Mouse (Mus musculus): ENCODE data around the gene Tmem39a. TPM values are rescaled to one million over a fixed set of nuclear protein-coding genes. Genes with fewer than 3 reads are reported as not detected.

The Tmem39a gene
- polyA plus RNA-seq (2012; rRNA removed) = 309 and 389 TPM in 2 replicates
- polyA plus RNA-seq (2014; fragmentation: Nextera tagmentation; extraction: Ambion mirVana) = 146 and 160 TPM in 2 replicates

GRCm38 (mm10) chr16:38558221-38558748 is at the start of gene Tmem39a:
TSS of gene Tmem39a (plus strand) at chr16:38558698.
- no peaks in the 10 kb centered on the region for H3K9me3 ChIP-seq (ENCODE audit: control insufficient read depth, low read length)
- H3K9ac ChIP-seq (ENCODE audit: low read depth, low read length, severe bottlenecking) = no peak within 1 kb of the TSS
- no peak for DNase-seq (ENCODE audit: low spot score)
- no peaks in the 10 kb centered on the region for H3K36me3 ChIP-seq (ENCODE audit: control insufficient read depth, insufficient read depth, low read length)
- H3K27ac ChIP-seq (replicated peaks; ENCODE audit: low read depth, low read length) = no peak within 1 kb of the TSS
- H3K27me3 ChIP-seq (ENCODE audit: control insufficient read depth, insufficient read depth, low read length) = no peaks in the 10 kb centered on the region
- H3K4me3 ChIP-seq (replicated peaks; ENCODE audit: low read length) = no peak within 1 kb of the TSS
- WGBS = 90% methylated on average over 3 of the region's 3 CpGs
- ATAC-seq (ENCODE audit: low FRiP score, low read depth) = no peak
- no peak within 1 kb of the TSS for H3K4me2 ChIP-seq (replicated peaks; ENCODE audit: low read depth, low read length, severe bottlenecking)
- TF ChIP-seq POLR2A (IDR thresholded peaks at IDR 0.05; ENCODE audit: borderline replicate concordance, extremely low read depth, insufficient read depth, insufficient read length) = no peak
- H3K4me1 ChIP-seq (ENCODE audit: control insufficient read depth, insufficient read depth, low read length) = no peaks in the 10 kb centered on the region

DNA sequence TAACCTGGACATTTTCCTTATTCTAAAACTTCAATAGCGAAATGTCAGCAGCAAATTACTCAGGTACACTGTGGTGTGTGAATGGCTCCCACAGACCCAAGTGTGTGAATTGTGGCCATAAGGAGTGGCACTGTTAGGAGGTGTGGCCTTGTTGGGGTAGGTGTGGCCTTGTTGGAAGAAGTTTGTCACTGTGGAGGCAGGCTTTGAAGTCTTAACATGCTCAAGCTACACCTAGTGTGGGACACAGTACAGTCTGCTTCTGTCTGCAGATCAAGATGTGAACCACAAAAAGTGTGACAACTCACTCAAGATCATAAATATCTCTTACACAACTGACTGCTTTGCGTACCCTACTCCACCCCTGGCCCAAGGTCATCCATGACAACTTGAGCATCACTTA is 47.7 kb upstream of the Tmem39a start:
- Histone ChIP-seq H3K27ac (replicated peaks; ENCODE audit: low read depth, low read length) (no peak overlapping the region), H3K4me3 (replicated peaks; ENCODE audit: low read length) (no peak overlapping the region), H3K9me3 (ENCODE audit: control insufficient read depth, low read length) (no peaks in the 10 kb centered on the region), H3K36me3 (ENCODE audit: control insufficient read depth, insufficient read depth, low read length) (peaks cover 41% of the 10 kb centered on the region), H3K9ac (ENCODE audit: low read depth, low read length, severe bottlenecking) (no peak overlapping the region), H3K4me2 (replicated peaks; ENCODE audit: low read depth, low read length, severe bottlenecking) (no peak overlapping the region), H3K4me1 (ENCODE audit: control insufficient read depth, insufficient read depth, low read length) (no peaks in the 10 kb centered on the region), H3K27me3 (ENCODE audit: control insufficient read depth, insufficient read depth, low read length) (no peaks in the 10 kb centered on the region)
- no peak for DNase-seq (ENCODE audit: low spot score)
- TF ChIP-seq POLR2A (IDR thresholded peaks at IDR 0.05; ENCODE audit: borderline replicate concordance, extremely low read depth, insufficient read depth, insufficient read length) = no peak
- no peak for ATAC-seq (ENCODE audit: low FRiP score, low read depth)
- 93% methylated on average over 2 of the region's 2 CpGs for WGBS

DNA sequence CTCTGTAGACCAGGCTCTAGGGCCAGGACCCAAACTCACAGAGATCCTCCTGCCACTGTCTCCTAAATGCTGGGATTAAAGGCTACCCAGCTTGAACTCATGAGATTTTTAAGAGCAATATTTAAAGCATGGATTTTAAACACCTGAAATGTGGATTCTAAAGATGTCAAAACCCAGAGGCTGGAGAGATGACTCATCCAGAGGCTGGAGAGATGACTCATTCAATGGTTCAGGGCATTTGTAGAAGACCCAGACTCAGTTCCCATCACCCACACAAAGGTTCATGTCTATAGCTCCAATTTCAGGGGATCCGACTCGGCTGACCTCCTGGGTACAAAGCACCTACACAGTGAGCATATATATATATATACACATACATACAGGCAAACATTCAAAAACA is 39.4 kb upstream of the Tmem39a start:
- ATAC-seq (ENCODE audit: low FRiP score, low read depth) = no peak
- 94% methylated on average over 2 of the region's 2 CpGs for WGBS
- H3K4me3 ChIP-seq (replicated peaks; ENCODE audit: low read length) = no peak overlapping the region
- DNase-seq (ENCODE audit: low spot score) = no peak
- H3K9ac ChIP-seq (ENCODE audit: low read depth, low read length, severe bottlenecking) = no peak overlapping the region
- H3K27me3 ChIP-seq (ENCODE audit: control insufficient read depth, insufficient read depth, low read length) = no peaks in the 10 kb centered on the region
- H3K4me2 ChIP-seq (replicated peaks; ENCODE audit: low read depth, low read length, severe bottlenecking) = no peak overlapping the region
- no peaks in the 10 kb centered on the region for H3K9me3 ChIP-seq (ENCODE audit: control insufficient read depth, low read length)
- no peak for TF ChIP-seq POLR2A (IDR thresholded peaks at IDR 0.05; ENCODE audit: borderline replicate concordance, extremely low read depth, insufficient read depth, insufficient read length)
- no peak overlapping the region for H3K27ac ChIP-seq (replicated peaks; ENCODE audit: low read depth, low read length)
- peaks cover 8% of the 10 kb centered on the region for H3K4me1 ChIP-seq (ENCODE audit: control insufficient read depth, insufficient read depth, low read length)
- peaks cover 31% of the 10 kb centered on the region for H3K36me3 ChIP-seq (ENCODE audit: control insufficient read depth, insufficient read depth, low read length)

- Histone ChIP-seq H3K27me3 (ENCODE audit: control insufficient read depth, insufficient read depth, low read length) (no peaks in the 10 kb centered on the region), H3K36me3 (ENCODE audit: control insufficient read depth, insufficient read depth, low read length) (peaks cover 38% of the 10 kb centered on the region), H3K9me3 (ENCODE audit: control insufficient read depth, low read length) (no peaks in the 10 kb centered on the region), H3K9ac (ENCODE audit: low read depth, low read length, severe bottlenecking) (peak overlapping the region; percentile 93), H3K4me2 (replicated peaks; ENCODE audit: low read depth, low read length, severe bottlenecking) (peak overlapping the region; percentile 52), H3K27ac (replicated peaks; ENCODE audit: low read depth, low read length) (no peak overlapping the region), H3K4me1 (ENCODE audit: control insufficient read depth, insufficient read depth, low read length) (peaks cover 8% of the 10 kb centered on the region), H3K4me3 (replicated peaks; ENCODE audit: low read length) (peak overlapping the region; percentile 99)
- 28% methylated on average over 8 of the region's 8 CpGs for WGBS
- TF ChIP-seq POLR2A (IDR thresholded peaks at IDR 0.05; ENCODE audit: borderline replicate concordance, extremely low read depth, insufficient read depth, insufficient read length) = no peak
- no peak for DNase-seq (ENCODE audit: low spot score)
- no peak for ATAC-seq (ENCODE audit: low FRiP score, low read depth)
Observed at GRCm38 (mm10) chr16:38521211-38521987, 37.1 kb upstream of the Tmem39a start.

DNA sequence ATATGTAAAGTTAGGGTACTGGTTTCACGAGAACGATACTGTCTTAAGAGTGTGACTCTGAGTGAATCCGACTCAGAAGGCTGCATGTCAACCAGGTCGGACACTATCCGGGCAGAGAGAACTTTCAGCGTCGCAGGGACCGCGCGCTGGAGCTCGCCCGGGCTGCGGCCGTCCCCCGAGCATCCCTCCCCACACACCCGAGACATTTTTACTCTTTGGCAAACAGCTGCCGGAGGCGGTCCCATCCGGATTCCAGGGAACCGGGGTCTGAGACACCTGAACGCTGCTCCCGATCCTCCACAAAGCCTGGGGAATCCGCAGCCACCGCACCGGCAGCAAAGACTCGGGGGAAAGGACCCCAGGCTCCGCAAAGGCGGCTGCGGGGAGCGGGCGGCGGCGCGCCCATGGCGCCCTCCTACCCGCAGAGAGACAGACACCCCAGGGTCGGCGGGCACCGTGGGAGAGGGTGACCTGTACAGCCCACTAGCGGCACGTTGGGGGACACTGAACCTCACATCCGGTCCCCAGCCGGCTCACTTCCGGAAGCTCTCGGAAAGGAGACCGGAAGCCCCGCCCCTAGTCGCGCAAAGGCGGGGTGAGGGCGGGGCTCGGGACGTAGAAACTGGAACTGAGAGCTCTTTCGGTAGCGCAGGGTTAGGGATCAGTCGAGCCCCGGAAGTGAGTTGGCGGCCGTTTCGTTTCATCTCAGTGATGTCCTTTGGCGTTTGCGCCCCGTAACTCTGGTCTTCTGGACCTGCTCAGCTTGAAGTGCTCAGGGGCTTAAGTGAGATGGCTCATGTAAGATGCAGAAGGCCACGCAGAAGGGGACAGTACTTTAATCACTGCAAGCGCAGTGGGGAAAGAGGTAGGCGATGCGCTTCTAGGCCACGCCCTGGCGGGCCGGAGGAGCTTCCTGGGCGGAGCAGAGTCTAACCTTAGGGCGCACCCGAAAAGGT is 36.1 kb upstream of the Tmem39a start, which contains the start of gene Timmdc1:
Gene Timmdc1, minus strand, starts transcription at position 535 of the 956 bp plus-strand sequence.
- H3K4me3 ChIP-seq (replicated peaks; ENCODE audit: low read length) = peak within 1 kb of the TSS; percentile 99
- under 1% methylated on average over 54 of the region's 73 CpGs for WGBS
- H3K27me3 ChIP-seq (ENCODE audit: control insufficient read depth, insufficient read depth, low read length) = no peaks in the 10 kb centered on the region
- peaks cover 40% of the 10 kb centered on the region for H3K36me3 ChIP-seq (ENCODE audit: control insufficient read depth, insufficient read depth, low read length)
- peak within 1 kb of the TSS; percentile 58 for H3K4me2 ChIP-seq (replicated peaks; ENCODE audit: low read depth, low read length, severe bottlenecking)
- H3K9ac ChIP-seq (ENCODE audit: low read depth, low read length, severe bottlenecking) = peak within 1 kb of the TSS; percentile 93
- H3K4me1 ChIP-seq (ENCODE audit: control insufficient read depth, insufficient read depth, low read length) = peaks cover 8% of the 10 kb centered on the region
- H3K27ac ChIP-seq (replicated peaks; ENCODE audit: low read depth, low read length) = peak within 1 kb of the TSS; percentile 90
- peak; percentile 97 for ATAC-seq (ENCODE audit: low FRiP score, low read depth)
- DNase-seq (ENCODE audit: low spot score) = peak; percentile 96
- peak; percentile 39; the same call in 1 of the 2 replicates for TF ChIP-seq POLR2A (IDR thresholded peaks at IDR 0.05; ENCODE audit: borderline replicate concordance, extremely low read depth, insufficient read depth, insufficient read length)
- H3K9me3 ChIP-seq (ENCODE audit: control insufficient read depth, low read length) = no peaks in the 10 kb centered on the region
